Mouse (Mus musculus) bone marrow macrophage, adult 2 months (primary cell): ENCODE results near the gene Arl5c.

Experiments used
- CTCF ChIP-seq: IDR thresholded peaks from 2 replicates; pipeline ENCODE4 v1.5.1; 2012; ENCODE audit warnings: low read depth, mild to moderate bottlenecking, low read length, moderate library complexity
- POLR2A ChIP-seq: IDR thresholded peaks from 2 replicates; pipeline ENCODE4 v1.6.1; 2012; ENCODE audit warnings: mild to moderate bottlenecking, low read depth, low read length, borderline replicate concordance

DNA sequence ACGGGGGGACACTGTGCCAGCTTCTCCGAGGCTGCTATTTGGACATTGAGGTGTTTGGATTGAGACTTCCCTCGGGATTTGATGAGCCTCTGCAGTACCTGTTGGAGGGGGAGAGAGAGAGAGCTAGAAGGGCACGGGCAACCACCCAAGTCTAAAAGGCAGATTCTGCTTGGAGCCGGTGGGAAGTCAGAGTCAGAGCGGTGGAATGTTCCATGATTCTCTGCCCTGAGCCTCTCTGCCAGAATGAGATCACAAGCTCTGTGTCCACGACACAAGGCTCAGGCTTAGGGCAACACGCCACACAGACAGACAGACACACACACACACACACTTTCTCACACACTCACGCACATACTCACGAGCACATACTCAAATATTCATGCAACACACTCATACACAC lies 9.7 kb upstream of the Arl5c start:
- TF ChIP-seq CTCF = no peak
- no peak for TF ChIP-seq POLR2A
